Mouse (Mus musculus): ENCODE data around the gene Gm44596. TPM values are rescaled to one million over a fixed set of nuclear protein-coding genes. Genes with fewer than 3 reads are reported as not detected.
"Not testable (repeated sequence)": the region's sequence is repeated elsewhere in the genome, so short reads cannot be mapped to it uniquely, and the experiment has no call there.

Gene Gm44596
- polyA plus RNA-seq, 1 experiment from 2014 or later = not detected

GRCm38 (mm10) chr6:128358999-128359398 is 16.3 kb upstream of the Gm44596 start:
- no peak overlapping the region for H3K4me3 ChIP-seq
- peaks cover 37% of the 10 kb centered on the region for H3K4me1 ChIP-seq
- peaks cover 35% of the 10 kb centered on the region for H3K36me3 ChIP-seq
- H3K9ac ChIP-seq = no peak overlapping the region
- H3K27ac ChIP-seq (replicated peaks) = no peak overlapping the region
- no peaks in the 10 kb centered on the region for H3K27me3 ChIP-seq (replicated peaks)
- WGBS = 31% methylated on average over 2 of the region's 2 CpGs
- H3K9me3 ChIP-seq = no peaks in the 10 kb centered on the region
- H3K4me2 ChIP-seq = no peak overlapping the region
- no peak for ATAC-seq (ENCODE audit: extremely low read depth, insufficient number of reproducible peaks, low FRiP score, low TSS enrichment)

- peak overlapping the region; percentile 76 for H3K4me3 ChIP-seq
- peak overlapping the region; percentile 93 for H3K9ac ChIP-seq
- H3K4me2 ChIP-seq = peak overlapping the region; percentile 83
- H3K9me3 ChIP-seq = no peaks in the 10 kb centered on the region
- ATAC-seq (ENCODE audit: extremely low read depth, insufficient number of reproducible peaks, low FRiP score, low TSS enrichment) = no peak
- no peaks in the 10 kb centered on the region for H3K27me3 ChIP-seq (replicated peaks)
- peaks cover 39% of the 10 kb centered on the region for H3K4me1 ChIP-seq
- peak overlapping the region; percentile 95 for H3K27ac ChIP-seq (replicated peaks)
- 17% methylated on average over 9 of the region's 9 CpGs for WGBS
- H3K36me3 ChIP-seq = peaks cover 47% of the 10 kb centered on the region
Observed at GRCm38 (mm10) chr6:128361901-128362300, 13.4 kb upstream of the Gm44596 start.

- Histone ChIP-seq H3K27ac (replicated peaks) (peak within 1 kb of the TSS; percentile 95), H3K27me3 (replicated peaks) (no peaks in the 10 kb centered on the region), H3K4me3 (peak within 1 kb of the TSS; percentile 76), H3K4me1 (peaks cover 39% of the 10 kb centered on the region), H3K9ac (peak within 1 kb of the TSS; percentile 93), H3K36me3 (peaks cover 47% of the 10 kb centered on the region), H3K9me3 (no peaks in the 10 kb centered on the region), H3K4me2 (peak within 1 kb of the TSS; percentile 83)
- peak; percentile 90 for ATAC-seq (ENCODE audit: extremely low read depth, insufficient number of reproducible peaks, low FRiP score, low TSS enrichment)
- WGBS = under 1% methylated on average over 56 of the region's 76 CpGs
Observed at GRCm38 (mm10) chr6:128362381-128363006, 12.8 kb upstream of the Gm44596 start, which contains the start of the genes Rhno1 and Foxm1. Rhno1 (minus strand) TSS chr6:128362911. Foxm1 (plus strand) TSS chr6:128362967.

GRCm38 (mm10) chr6:128363007-128363825 is 12.1 kb upstream of the Gm44596 start:
- Histone ChIP-seq H3K27me3 (replicated peaks) (no peaks in the 10 kb centered on the region), H3K27ac (replicated peaks) (peak overlapping the region; percentile 95), H3K36me3 (peaks cover 47% of the 10 kb centered on the region), H3K9me3 (no peaks in the 10 kb centered on the region), H3K4me3 (peak overlapping the region; percentile 76), H3K4me1 (peaks cover 39% of the 10 kb centered on the region), H3K9ac (peak overlapping the region; percentile 93), H3K4me2 (peak overlapping the region; percentile 83)
- no peak for ATAC-seq (ENCODE audit: extremely low read depth, insufficient number of reproducible peaks, low FRiP score, low TSS enrichment)
- WGBS = 3% methylated on average over 34 of the region's 46 CpGs

- Histone ChIP-seq H3K27ac (replicated peaks) (no peak overlapping the region; the same call in 1 of the 2 replicates), H3K27me3 (replicated peaks) (no peaks in the 10 kb centered on the region), H3K4me1 (peaks cover 39% of the 10 kb centered on the region), H3K36me3 (peaks cover 53% of the 10 kb centered on the region), H3K4me2 (peak overlapping the region; percentile 83), H3K9ac (0 out of 2 replicates have a peak overlapping the region, but pooled peaks have one; percentile 7), H3K4me3 (0 out of 2 replicates have a peak overlapping the region, but pooled peaks have one; percentile 76), H3K9me3 (no peaks in the 10 kb centered on the region)
- ATAC-seq (ENCODE audit: extremely low read depth, insufficient number of reproducible peaks, low FRiP score, low TSS enrichment) = no peak
- 76% methylated on average over 6 of the region's 6 CpGs for WGBS
Observed at GRCm38 (mm10) chr6:128364721-128365120, 10.6 kb upstream of the Gm44596 start.

- Histone ChIP-seq H3K4me2 (no peak overlapping the region), H3K27me3 (replicated peaks) (no peaks in the 10 kb centered on the region), H3K36me3 (peaks cover 63% of the 10 kb centered on the region), H3K4me3 (no peak overlapping the region), H3K9me3 (no peaks in the 10 kb centered on the region), H3K9ac (no peak overlapping the region), H3K4me1 (peaks cover 32% of the 10 kb centered on the region), H3K27ac (replicated peaks) (no peak overlapping the region)
- ATAC-seq (ENCODE audit: extremely low read depth, insufficient number of reproducible peaks, low FRiP score, low TSS enrichment) = no peak
- 90% methylated on average over 5 of the region's 5 CpGs for WGBS
Observed at GRCm38 (mm10) chr6:128366466-128366865, 8.8 kb upstream of the Gm44596 start.

- no peak overlapping the region for H3K9ac ChIP-seq
- H3K4me3 ChIP-seq = no peak overlapping the region
- ATAC-seq (ENCODE audit: extremely low read depth, insufficient number of reproducible peaks, low FRiP score, low TSS enrichment) = no peak
Observed at GRCm38 (mm10) chr6:128370040-128370439, 5.3 kb upstream of the Gm44596 start.

GRCm38 (mm10) chr6:128376371-128377085 is 1.2 kb downstream of the Gm44596 start:
- Histone ChIP-seq H3K9me3 (no peaks in the 10 kb centered on the region), H3K36me3 (peaks cover 55% of the 10 kb centered on the region), H3K9ac (no peak overlapping the region), H3K27me3 (replicated peaks) (no peaks in the 10 kb centered on the region), H3K4me2 (no peak overlapping the region), H3K4me3 (no peak overlapping the region), H3K4me1 (peaks cover 8% of the 10 kb centered on the region), H3K27ac (replicated peaks) (no peak overlapping the region)
- no peak for ATAC-seq (ENCODE audit: extremely low read depth, insufficient number of reproducible peaks, low FRiP score, low TSS enrichment)
- WGBS = 90% methylated on average over 17 of the region's 17 CpGs

More at GRCm38 (mm10) chr6:128370040-128370439, 5.3 kb upstream of the Gm44596 start:
- Histone ChIP-seq H3K36me3 (peaks cover 98% of the 10 kb centered on the region), H3K27me3 (replicated peaks) (no peaks in the 10 kb centered on the region), H3K4me1 (peaks cover 15% of the 10 kb centered on the region), H3K4me2 (no peak overlapping the region), H3K27ac (replicated peaks) (no peak overlapping the region), H3K9me3 (no peaks in the 10 kb centered on the region)
- 67% methylated on average over 5 of the region's 5 CpGs for WGBS

GRCm38 (mm10) chr6:128379636-128380035 is 4.3 kb downstream of the Gm44596 start:
- H3K9me3 ChIP-seq = no peaks in the 10 kb centered on the region
- H3K27me3 ChIP-seq (replicated peaks) = no peaks in the 10 kb centered on the region
- H3K9ac ChIP-seq = no peak overlapping the region
- ATAC-seq (ENCODE audit: extremely low read depth, insufficient number of reproducible peaks, low FRiP score, low TSS enrichment) = no peak
- peaks cover 24% of the 10 kb centered on the region for H3K36me3 ChIP-seq
- no peak overlapping the region for H3K4me2 ChIP-seq
- 78% methylated on average over 16 of the region's 16 CpGs for WGBS
- H3K4me3 ChIP-seq = no peak overlapping the region
- no peak overlapping the region for H3K27ac ChIP-seq (replicated peaks)
- peaks cover 6% of the 10 kb centered on the region for H3K4me1 ChIP-seq

GRCm38 (mm10) chr6:128380594-128381167 is 5.4 kb downstream of the Gm44596 start:
- not testable (repeated sequence) for ATAC-seq (ENCODE audit: extremely low read depth, insufficient number of reproducible peaks, low FRiP score, low TSS enrichment); H3K27ac ChIP-seq (replicated peaks); H3K4me2 ChIP-seq; H3K4me1 ChIP-seq; H3K27me3 ChIP-seq (replicated peaks); H3K9me3 ChIP-seq; H3K9ac ChIP-seq; H3K4me3 ChIP-seq
- WGBS = 43% methylated on average over 1 of the region's 1 CpGs
- H3K36me3 ChIP-seq = peaks cover 17% of the 10 kb centered on the region

- Histone ChIP-seq H3K4me2 (no peak overlapping the region), H3K4me3 (no peak overlapping the region), H3K27ac (replicated peaks) (no peak overlapping the region), H3K9me3 (no peaks in the 10 kb centered on the region), H3K27me3 (replicated peaks) (no peaks in the 10 kb centered on the region), H3K4me1 (no peaks in the 10 kb centered on the region), H3K36me3 (peaks cover 11% of the 10 kb centered on the region), H3K9ac (no peak overlapping the region)
- 66% methylated on average over 3 of the region's 3 CpGs for WGBS
- no peak for ATAC-seq (ENCODE audit: extremely low read depth, insufficient number of reproducible peaks, low FRiP score, low TSS enrichment)
Observed at GRCm38 (mm10) chr6:128381254-128381653, 6.0 kb downstream of the Gm44596 start.

Data from heart, embryonic 13.5 days (tissue).